Mouse (Mus musculus): Measurements from ENCODE around the gene Fto.

Gene Fto

DNA sequence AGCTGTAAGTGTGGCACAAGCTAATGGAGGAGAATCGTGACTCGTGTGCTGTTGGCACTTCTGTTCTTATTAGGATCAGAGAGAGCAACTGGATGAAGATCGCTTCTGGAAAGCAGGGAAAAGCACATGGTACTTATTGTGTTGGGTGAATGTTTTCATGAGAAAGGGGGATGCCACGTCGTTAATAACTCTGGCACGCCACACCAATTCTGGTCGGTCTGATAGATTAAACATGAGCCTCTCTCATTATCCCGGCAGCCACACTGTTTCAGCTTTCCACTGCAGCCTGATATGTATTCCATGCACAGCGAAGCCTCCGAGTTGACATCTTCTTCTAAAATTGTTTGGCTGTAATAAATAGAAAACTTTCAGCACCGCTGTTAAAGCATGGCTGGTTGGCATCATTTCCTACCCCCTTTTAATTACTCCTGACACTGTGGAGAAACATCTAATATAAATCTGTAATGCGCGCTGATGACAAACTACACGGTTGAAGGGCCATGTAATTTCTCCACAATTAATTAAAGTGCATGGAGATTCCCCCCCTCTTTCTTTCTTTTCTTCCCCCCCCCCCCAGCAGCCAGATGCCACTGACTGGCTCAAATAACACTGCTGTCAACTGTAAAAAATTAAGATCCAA is 298.5 kb downstream of the Fto start:
- DNase-seq (ENCODE audit: low spot score in 2 of 2), result no peak

- no peak for DNase-seq (ENCODE audit: low spot score in 2 of 2)
Observed at GRCm38 (mm10) chr8:91612387-91613130, 299.2 kb downstream of the Fto start.

DNA sequence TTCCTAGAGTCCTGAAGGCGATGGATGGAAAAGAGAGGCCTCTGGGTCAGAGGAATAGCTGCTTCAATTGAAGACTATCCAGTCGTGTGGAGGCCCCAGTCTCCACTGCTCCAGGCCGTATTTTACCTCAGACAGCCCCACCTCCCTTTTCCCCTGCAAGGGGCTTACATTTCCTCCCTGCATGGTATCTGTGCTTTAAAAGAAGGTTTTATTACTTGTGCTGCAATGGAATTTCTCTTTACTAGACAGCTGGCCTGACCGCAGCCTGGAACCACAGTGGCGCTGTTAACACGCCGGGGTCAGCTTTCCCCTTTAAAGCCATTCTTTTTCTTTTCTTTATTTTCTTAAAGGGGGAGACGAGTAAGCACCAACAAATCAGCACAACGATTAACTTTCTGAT is 300.3 kb downstream of the Fto start:
- no peak for DNase-seq (ENCODE audit: low spot score in 2 of 2)

GRCm38 (mm10) chr8:91615196-91615595 is 301.9 kb downstream of the Fto start:
- no peak for DNase-seq (ENCODE audit: low spot score in 2 of 2)

DNA sequence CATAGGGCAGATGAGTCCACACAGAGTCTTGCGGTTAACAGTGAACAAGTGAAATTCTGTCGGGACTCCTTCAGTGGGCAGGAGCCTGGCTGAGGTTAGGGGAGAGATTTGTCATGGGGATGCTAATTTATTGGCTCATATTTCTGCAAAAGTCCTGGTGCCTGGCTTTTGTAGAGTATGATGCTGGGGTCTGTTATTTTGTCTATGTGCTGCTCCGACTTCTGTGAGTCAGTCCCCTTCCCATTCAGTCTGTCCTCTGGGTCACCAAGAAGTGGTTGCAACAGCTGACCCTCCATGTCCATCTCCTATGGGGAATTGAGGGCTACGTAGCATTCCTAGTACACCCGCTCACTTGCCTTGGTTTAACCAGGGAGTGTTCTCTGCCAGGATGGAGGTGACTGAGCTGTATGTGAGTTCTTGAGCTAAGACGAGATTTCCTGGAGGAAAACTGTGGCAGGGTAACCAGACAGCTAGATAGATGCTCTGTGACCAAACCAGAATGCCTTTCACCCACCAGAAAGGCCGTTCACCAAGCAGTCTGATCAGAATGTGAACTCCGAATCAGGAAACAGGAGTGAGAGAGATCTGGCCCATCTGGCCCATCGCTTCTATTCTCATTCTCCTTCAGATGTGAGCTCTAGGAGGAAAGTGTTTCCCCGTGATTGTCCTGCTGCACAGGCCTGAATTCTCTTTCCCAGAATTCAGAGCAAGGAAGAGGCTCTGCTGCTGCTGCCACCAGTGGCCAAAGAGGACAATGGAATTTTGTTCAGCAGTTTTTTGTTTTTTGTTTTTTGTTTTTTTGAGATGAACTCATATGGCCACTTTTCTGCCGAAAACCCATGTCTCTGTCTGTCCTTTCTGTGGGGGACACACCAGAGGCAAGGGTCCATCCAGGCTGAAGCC is 302.7 kb downstream of the Fto start:
- DNase-seq (ENCODE audit: low spot score in 2 of 2), result no peak

DNA sequence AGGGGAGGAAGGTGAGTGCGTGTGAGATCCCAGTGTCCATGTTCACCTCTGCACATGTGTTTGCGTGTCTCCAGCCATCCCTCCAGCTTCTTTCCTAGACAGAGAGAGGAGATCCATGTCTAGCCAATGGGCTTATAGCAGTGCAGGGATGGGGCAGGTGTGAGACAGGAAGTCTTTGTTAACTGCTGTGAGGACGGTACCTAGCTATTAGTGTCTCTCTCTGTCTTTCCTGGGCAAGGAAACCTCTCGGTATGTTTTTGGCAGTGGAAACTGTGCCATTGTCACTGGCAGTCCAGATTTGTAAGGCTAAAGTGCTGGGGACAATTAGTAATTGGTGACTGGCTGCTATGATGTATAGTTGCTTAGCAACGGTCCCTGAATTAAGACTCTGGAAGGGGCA is 304.4 kb downstream of the Fto start:
- no peak for DNase-seq (ENCODE audit: low spot score in 2 of 2)

- no peak for DNase-seq (ENCODE audit: low spot score in 2 of 2)
Observed at GRCm38 (mm10) chr8:91622757-91623156, 309.4 kb downstream of the Fto start.

- peak; percentile 47 to 49 for DNase-seq (ENCODE audit: low spot score in 2 of 2)
Observed at GRCm38 (mm10) chr8:91625686-91626558, 312.6 kb downstream of the Fto start.

DNA sequence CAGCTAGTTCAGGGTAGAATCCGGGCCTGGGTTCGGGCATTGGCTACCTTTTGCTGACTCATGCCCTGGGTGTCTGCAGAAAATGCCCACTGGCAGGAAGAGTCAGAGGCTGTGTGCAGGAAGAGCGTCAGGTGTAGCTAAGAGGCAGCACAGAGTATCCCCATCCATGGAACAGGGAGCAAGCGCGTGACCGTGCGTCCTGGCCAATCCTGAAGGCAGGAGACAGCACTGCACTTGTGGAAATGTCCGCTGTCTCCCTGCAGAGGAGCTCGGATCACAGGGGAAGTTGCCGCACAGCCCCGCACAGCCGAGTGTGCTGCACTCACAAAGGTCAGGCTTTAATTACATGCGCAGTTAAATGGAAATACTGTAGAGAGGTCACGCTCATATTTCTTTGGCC is 316.3 kb downstream of the Fto start:
- no peak for DNase-seq (ENCODE audit: low spot score in 2 of 2)

- DNase-seq (ENCODE audit: low spot score in 2 of 2), result no peak
Observed at GRCm38 (mm10) chr8:91630320-91631033, 317.2 kb downstream of the Fto start.

DNA sequence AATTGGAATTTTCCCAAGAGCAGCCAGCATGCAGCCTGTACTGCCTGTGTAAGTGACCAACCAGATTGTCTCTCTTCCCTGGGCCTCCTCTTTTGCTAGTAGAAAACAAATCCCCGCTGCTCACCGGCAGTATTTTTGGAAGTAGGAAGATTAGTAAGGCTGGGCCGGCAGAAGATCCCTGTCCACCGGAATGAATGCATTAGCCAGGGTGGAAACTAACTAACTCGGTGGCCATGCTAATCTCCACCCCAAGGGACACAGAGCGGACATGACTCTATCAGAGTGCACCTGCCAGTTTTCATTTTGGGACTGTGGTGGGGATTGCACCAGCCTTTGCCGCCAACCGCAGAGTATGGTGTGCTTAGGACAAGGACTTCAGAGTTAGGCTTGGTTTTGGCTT is 319.1 kb downstream of the Fto start:
- no peak for DNase-seq (ENCODE audit: low spot score in 2 of 2)

DNA sequence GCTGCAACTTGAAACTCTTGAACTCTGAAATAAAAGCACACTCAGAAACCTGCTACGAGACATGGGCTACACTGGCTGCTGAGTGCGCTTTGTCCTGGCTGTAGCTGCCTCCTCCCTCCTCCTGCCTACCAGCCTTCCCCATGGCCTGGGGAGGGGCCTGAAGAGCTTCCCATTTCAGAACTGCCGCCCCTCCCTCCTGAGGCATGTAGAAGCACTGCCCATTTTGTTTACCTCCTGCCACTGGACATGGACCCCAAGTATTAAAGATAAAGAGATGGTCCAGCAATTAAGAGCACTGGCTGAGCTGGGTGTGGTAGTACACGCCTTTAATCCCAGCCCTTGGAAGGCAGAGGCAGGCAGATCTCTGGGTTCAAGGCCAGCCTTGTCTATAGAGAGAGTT is 322.1 kb downstream of the Fto start:
- no peak for DNase-seq (ENCODE audit: low spot score in 2 of 2)

- no peak for DNase-seq (ENCODE audit: low spot score in 2 of 2)
Observed at GRCm38 (mm10) chr8:91636887-91637286, 323.6 kb downstream of the Fto start.

- peak; percentile 49 to 52 for DNase-seq (ENCODE audit: low spot score in 2 of 2)
Observed at GRCm38 (mm10) chr8:91637684-91638083, 324.4 kb downstream of the Fto start.

GRCm38 (mm10) chr8:91638256-91638655 is 324.9 kb downstream of the Fto start:
- no peak for DNase-seq (ENCODE audit: low spot score in 2 of 2)

DNA sequence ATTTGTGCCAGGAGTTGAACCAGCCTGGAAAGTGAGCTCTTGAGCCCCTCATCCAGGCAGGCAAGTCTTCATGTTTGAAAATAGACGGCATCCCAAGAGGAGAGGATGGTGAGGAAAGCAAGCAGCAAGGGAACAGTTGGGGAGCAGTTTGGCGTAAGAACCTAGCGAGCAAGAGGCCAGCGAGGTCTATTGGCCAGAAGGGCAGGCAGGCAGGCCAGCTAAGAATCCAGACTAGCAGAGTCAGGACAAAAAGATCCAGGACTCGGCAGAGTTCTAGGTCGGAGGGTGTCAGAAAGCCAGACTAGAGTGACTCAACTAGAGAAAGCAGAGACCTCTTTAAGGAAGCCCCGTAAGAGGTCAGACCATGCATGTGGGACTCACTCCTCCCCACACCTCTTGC is 327.1 kb downstream of the Fto start:
- no peak for DNase-seq (ENCODE audit: low spot score in 2 of 2)

GRCm38 (mm10) chr8:91645484-91645883 is 332.2 kb downstream of the Fto start:
- DNase-seq (ENCODE audit: low spot score in 2 of 2), result no peak

GRCm38 (mm10) chr8:91647959-91648358 is 334.6 kb downstream of the Fto start:
- DNase-seq (ENCODE audit: low spot score in 2 of 2), result no peak

DNA sequence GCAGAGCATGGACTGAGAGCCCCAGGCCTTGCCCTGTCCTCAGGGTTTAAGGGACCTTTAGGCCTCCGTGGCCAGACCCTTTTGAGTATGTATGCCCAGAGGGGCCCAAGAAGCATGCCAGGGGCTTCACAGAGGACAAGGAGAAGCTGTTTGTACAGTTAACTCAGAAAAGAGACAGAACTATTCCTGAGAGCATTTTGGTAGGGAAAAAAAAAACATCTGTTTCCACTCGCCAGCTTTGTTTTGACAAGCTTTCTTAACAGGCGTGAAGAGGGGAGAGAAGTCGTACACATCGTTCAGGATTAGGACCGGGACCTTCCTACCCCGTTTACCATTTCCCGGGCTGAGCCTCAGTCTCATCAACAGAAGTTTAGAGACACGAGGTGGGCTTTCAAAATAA is 335.5 kb downstream of the Fto start:
- no peak for DNase-seq (ENCODE audit: low spot score in 2 of 2)

DNA sequence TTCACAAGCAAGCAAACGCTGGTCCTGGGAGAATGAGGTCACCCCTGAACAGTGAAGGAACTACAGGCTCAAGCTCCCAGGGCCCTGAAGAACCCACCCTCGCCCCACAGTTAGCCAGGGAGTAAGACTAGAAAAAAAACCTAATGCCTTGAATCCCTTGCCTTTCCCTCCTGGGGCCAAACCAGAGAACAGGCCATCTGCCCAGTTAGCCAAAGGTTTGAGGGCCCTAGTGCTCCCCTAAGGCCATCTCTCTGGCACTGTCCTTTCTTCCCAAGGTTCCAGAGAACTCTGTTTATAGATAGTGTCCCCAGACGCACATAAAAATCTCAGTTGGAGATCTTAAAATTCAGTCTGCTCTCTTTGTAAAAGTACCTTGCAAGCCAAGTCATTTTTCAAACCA is 340.2 kb downstream of the Fto start:
- DNase-seq (ENCODE audit: low spot score in 2 of 2), result no peak

DNA sequence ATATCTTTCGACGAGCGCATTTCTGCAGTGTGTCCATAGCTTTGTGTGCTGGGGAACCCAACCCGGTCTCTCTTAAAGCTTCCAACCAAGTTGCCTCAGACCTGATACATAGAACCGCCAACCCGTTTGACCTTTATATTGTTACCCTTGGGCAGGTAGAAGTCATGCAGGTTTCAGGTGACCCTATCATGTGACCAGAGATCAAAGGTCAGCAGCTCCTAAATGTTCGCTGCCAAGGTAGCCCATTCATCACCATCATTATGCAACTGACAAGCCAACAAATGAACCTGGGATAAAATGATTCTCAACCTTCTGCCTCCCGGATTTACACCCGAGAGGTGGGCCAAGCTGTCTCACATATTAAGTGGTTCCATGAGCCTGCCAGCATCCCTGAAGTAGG is 344.1 kb downstream of the Fto start:
- no peak for DNase-seq (ENCODE audit: low spot score in 2 of 2)
